Mouse (Mus musculus) thymus, postnatal 25 days (tissue): ENCODE results near the gene Tnfrsf4.
A peak's percentile ranks its signal among the peaks of the same experiment; 100 is the strongest.

ENCODE experiments used
- DNase-seq: peaks from one replicate; pipeline ENCODE4 v3.0.0; 2022

Tnfrsf4 gene

DNA sequence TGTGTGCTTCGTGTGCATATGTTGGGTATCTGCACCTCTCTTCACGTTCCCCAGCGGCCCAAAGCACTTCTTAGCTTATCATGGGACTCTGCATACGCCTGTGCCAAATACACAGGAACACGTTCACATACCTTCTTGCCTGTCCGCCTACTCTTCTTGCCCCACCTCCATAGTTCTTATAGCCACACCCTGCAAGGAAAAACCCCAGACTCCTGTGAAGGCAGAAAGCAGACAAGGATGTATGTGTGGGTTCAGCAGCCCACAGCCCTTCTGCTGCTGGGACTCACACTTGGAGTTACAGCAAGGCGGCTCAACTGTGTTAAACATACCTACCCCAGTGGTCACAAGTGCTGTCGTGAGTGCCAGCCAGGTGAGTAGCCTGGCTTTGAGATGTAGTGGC is at the start of gene Tnfrsf4:
Gene Tnfrsf4, plus strand, starts transcription at position 207 of the 400 bp plus-strand sequence.
- DNase-seq, result no peak

DNA sequence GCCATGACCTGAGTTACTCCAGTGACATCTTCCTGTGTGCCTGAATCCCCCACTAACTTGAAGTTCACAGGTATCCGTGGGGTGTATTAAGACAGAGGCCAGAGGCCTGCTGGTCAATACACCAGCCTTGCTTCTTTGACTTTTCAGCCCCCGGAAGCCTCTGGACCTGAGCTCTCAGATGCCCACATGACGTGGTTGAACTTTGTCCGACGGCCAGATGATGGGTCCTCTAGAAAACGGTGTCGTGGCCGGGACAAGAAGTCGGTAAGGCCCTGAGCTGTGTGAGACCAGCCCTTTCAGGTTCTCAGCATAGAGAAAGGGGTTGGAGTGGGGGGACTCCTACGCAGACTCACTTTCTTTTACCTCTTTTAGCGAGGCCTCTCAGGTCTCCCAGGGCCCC is 49.2 kb upstream of the Tnfrsf4 start:
- DNase-seq, result no peak

DNA sequence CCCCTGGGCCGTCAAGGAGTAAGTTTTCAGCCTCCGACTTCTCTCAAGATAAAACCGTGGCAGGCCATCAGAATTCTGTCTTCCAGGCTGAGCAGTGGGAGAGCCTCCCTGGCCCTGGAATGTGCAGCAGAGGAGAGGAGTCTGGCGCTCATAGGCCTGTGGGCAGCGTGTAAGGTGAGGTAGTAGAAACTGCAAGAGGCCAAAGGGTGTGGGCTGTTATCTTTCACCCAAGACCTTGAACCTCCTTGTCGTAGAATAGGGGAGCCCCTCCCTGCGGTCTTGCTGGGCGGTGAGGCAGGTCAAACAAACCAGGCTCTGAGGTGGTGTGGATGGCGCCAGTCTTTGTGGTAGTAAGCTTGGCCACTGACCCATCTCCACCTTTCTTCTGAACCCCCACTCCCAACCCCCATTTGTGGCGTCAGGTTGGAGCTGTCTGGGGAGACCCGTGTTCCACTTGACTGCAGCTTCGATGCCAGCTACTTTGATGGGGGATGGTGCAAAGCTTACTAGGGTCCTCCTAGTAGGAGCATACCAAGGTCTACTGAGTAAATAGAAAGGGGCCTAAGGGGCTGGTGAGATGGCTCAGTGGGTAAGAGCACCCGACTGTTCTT is 44.5 kb upstream of the Tnfrsf4 start:
- no peak for DNase-seq

DNA sequence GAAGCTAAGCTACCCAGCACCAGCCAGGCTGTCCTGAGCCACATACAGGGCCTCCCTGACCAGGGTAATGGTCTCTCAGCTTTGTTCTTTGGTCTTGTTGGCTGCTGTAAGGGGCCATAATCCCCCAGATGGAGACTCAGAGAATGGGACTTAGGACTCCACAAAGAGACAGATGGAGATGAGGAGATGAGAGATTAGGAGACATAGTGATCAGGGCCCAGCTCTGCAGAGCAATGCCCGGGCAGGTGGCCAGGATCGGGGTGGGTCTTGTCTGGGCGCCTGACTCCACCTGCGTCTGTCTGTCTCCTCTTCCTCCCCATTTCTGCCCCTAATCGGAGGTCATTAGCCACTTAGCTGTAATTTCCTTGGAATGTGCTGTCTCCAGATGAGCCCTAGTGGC is 43.4 kb upstream of the Tnfrsf4 start:
- DNase-seq, result no peak

DNA sequence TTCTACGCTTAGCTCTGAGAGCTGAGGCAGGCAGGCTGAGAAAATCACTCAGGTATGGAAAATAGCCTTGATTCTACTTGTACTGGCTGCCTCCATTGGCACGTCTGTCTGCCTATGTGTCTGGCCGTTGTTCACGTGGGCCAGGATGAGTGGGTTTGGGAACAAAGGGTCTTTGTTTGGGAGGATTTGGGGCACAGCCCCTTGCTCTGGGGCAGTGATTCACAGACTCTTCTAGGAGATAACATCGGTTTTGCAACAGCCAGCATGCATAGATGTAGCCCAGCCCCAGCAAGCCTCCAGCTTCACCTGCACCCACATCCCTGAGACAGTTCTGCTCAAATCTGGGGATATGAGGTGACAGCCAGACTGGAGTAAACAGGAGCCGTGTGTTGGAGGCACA is 41.0 kb upstream of the Tnfrsf4 start:
- no peak for DNase-seq

DNA sequence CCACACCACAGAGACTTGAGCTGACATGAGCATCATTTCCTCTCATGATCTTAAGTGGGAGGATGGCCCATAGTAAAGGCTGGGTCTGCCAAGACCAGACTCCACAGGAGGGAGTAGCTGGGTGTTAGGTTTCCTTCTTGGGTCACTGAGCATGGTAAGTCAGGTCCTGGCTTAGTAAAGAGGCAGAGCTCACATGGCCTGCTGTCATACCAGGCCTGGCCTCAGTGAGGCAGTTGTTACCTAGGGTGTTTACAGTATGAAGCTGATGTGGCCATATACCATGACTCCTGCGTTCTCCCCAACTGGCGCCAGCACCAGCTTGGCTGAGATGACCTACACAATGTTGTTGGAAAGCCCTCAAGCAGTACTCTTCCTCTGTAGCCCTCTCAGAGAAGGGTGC is 40.4 kb upstream of the Tnfrsf4 start:
- no peak for DNase-seq

DNA sequence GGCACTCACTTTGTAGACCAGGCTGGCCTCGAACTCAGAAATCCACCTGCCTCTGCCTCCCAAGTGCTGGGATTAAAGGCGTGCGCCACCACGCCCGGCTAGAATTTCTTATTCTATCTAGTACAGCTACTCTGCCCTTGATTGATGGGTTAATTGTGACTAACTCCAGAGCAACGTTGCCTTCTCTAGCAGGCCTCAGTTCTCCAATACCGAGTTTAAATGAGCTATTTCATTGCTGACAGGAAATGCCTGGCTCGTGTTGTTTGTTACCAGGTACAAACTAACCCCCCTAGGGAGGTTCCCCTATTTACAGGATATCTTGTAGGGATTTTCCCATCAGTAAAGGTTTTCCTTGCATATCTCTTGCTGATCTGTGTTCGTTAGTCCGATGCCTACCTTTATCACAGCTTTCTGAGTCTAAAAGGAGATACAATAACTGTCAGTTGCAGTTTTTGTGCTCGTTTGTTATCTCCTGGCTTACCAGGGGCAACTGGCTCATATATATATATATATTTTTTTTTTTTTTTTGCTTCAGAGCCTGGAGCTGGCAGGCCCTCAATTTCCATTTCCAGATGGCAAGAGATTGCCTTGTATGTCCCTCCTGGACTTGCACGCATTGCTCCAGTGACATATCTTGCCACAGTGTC is 32.1 kb upstream of the Tnfrsf4 start:
- no peak for DNase-seq

DNA sequence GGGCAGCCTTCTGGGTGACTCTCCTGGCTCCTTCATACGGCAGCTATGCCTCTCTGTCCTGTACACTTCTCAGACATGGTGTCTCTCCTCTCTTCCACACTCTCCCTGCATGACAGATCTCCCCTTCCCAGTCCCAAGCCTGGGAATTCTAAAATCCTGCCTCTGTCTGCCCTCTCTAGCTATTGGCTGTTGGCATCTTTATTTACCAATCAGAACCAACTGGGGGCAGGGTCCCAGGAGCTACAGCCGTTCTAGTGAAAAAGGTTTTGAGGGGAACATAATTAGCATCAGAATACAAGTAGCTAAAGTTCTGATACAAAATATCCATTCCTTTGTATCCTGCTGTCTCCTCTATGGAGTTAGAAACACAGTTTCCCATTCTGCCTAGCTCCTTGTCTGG is 29.9 kb upstream of the Tnfrsf4 start:
- DNase-seq, result no peak

DNA sequence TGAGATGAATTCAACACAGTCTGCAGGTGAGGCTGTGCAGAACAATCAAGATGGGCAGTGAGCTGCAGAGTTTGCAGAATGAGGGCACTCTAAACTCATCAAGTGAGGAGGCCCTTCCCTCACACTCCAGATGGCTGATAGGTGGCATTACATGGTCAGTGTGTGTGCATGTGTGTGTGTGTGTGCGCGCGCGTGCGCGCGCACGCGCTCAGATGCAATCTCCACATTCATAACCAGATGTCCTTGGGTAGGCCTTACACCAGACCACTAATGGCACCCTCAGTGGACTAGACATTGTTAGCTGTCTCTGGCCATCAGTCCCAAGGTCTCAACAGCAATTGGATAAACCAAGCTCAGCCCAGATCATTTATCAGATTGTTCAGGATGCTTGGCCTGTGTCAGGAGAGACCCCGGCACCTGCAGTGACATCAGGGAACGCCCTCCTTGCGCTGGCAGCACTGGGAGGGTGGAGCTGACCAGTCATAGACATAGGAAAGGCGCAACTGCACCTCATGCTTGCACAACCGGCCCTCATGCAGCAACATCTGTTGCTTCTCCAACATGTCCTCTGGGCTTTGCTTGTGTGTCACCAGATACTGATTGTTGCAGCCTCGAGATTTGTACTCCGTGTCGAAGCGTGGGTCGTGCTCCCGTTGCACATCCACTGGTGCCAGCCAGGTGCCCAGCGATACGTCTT is 22.3 kb upstream of the Tnfrsf4 start:
- no peak for DNase-seq

DNA sequence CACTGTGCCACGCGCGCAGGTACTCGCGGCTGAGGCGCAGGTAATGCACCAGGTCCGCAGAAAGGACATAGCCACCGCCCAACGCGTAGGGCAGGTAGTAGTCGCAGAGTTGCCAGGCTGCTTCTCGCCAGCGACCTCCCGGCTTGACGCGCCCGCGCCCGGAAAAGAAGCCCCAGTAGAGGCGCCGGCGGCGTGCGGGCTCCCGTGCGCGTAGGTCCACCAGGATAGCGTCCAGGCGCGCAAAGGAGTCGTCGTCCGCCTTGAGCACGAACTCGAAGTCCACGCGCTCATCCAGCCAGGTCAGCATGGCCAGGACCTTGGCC is 21.8 kb upstream of the Tnfrsf4 start:
- no peak for DNase-seq

DNA sequence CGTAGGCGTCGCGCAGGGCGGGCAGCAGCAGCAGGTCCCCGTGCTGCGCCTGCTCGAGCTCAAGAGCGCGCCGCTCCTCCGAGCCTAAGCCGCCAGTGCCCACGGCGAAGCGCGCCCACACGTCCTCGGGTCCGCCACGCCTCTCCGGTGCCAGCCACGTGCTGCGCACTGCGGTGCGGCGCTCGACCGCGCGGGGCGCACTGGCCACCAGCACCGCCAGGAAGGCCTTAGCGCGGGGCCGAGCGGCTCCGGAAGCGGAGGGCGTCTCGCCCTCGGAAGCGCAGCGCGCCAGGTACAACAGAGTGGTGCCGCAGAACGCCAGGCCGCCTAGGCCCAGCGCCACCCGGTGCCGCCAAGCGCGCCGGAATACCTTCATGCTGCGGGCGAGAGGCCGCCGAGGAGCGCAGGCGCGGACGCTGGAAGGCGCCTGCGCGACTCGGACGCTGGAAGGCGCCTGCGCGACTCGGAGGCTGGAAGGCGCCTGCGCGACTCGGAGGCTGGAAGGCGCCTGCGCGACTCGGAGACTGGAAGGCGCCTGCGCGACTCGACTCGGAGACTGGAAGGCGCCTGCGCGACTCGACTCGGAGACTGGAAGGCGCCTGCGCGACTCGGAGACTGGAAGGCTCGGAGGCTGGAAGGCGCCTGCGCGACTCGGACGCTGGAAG is 21.3 kb upstream of the Tnfrsf4 start, which contains the start of the genes B3galt6 and Sdf4:
Gene B3galt6, minus strand, starts transcription at position 409 of the 665 bp plus-strand sequence.
Gene Sdf4, plus strand, starts transcription at position 632 of the 665 bp plus-strand sequence.
- peak; percentile 88 for DNase-seq

DNA sequence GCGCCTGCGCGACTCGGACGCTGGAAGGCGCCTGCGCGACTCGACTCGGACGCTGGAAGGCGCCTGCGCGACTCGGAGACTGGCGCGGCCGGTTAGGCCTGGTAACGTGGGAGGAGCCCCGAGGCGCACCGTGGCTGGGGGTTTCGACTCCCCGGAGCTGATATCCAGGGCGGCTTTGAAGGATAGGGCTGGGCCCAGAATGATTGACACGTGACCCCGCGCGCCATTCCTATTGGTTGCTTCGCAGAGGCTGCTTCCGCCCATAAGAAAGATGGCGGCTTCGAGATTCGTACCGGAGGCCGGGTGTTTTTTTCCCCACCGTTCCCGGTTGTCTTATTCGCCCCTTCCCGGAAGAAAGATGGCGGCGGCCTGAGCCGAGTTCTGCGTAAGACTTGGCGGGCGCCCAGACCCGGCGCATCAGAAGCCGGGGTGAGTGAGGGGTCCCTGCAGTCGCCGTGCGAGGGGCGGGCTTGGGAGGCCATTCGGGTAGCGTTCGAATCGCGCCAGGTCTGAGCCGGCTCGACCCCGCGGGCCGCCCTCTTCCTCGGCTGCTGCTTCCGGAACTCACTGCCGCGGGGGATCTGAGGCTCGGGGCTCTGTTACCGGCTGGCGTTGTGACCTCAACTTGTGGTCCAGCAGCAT is 20.6 kb upstream of the Tnfrsf4 start:
- DNase-seq, result peak; percentile 98

DNA sequence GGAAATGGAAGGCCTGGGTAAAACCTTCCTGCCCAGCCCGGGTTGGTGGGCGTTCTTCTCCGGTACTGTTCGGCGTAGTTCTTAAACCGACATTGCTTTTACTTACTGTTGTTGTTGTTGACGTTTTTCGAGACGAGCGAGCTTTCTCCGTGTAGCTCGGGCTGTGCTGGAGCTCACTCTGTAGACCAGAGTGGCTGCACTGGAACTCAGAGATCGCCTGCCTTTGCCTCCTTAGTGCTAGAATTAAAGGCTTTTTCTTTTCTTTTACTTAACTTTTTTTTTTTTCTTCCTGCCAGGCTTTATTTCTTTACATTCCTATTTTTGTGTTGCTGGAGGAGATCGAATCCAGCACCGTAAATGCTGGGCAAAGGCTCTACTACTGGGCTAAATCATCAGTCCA is 20.0 kb upstream of the Tnfrsf4 start:
- DNase-seq, result no peak

DNA sequence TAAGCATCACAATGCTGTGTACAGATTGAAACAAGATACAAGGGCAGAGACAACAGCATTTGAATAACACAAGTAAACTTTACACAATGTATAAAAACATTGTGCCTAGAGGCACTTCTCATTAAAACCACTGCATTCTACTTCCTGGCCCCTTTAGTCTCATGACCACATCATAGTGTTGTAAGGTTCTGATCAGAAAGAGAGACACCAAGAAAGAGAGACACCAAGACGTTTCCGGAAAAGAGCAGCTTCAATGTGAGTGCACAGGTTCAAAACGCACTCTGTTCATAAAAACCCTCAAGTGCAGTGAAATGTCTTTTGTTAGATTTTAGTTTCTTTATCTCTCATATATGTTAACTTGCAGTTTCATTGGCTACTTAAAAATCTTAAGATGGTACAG is 9.5 kb upstream of the Tnfrsf4 start:
- DNase-seq, result no peak

DNA sequence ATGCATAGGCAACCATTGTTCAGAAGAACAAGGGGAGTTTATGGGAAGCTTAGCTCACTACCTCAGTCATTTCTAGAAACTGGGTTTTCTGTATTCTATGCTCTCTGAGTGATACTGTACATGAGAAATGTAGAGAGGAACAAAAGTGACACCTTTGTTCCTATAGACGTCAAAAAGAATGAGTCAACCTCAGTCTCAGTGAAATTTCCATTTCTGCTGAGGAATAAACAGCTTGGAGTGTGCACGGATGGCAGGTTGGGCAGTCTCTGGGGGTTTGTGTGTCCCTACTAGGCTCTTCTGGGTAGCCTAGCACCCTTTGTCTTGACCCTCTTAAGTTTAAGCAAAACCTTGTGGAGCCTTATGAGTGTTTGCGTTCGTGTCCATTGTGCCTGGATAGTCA is 5.3 kb upstream of the Tnfrsf4 start:
- no peak for DNase-seq

DNA sequence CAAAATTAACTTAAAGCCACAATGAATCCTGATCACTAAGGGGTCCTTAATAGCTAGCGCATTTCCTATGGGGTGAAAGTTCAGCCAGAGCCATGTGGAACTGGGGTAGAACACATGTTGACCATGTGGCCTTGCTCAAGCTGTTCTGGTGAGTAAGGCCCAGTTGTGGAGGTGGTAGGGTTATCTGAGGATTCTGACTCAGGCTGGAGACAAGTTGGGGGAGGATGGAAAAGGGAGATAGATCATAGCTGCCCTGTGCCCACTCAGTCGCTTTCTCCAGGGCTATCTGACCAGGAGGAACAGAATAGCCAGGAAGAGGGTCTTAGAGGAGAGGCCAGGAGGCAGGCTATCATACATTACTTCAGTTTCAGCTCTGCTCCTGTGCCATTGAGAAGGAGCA is 793 bp downstream of the Tnfrsf4 start:
- DNase-seq, result no peak

DNA sequence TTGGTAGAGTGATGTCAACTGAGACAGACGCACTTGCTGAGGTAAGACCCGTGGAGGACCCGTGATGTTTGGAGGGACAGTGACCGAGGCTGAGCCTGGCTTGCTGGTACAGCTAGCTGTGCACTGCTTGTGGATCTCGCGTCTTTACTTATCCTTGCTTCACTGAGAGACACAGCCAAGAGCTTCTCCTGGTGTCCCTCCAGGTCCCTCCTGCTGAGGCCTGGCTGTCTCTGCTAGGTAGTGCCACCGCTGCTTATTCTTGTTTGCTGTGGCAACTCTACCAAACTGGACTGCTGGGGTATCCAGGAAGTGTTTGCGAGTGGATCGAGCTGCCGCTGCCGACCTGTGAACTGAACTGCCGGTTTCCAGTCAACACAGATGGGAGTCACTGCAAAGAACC is 6.1 kb downstream of the Tnfrsf4 start:
- DNase-seq, result no peak

DNA sequence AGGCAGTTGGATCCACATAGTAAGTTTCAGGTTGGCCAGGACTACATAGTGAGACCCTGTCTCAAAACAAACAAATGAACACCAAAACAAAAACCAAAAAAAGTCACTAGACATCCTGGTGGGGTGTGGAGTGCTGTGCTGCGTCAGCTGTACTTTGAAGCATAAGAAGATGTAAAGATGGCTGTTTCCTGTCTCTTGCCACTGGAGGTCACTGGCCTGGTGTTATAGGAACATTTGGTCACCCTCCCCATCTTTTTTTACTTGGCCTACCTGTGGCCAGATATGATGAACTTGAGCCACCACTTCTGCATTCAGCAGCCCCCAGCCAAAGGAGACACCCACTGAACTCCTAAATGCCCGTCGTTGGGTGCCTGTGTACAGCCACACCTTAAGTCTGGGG is 7.7 kb downstream of the Tnfrsf4 start:
- no peak for DNase-seq

DNA sequence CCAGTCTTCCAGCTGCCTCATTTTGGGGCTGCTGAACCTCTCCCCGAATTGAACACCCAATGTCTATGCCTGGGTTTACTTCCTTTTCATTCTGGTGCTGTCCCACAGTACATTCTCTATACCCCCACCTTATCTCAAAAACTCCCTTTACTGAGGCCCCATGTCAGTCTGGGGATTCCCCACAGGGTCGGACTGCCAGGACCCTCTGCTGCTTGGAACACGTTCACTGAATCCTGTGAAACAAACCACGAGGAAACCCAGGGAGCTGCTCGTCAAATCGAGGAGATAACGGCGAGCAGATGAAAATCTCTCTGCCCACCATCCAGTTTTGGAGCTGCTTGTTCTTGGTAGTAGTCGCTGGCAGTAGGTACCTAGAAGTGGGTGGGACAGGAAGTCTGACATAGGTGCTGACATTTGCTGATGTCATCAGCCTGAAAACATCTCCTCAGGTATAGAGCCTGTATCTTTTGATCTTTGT is 8.3 kb downstream of the Tnfrsf4 start:
- DNase-seq, result peak; percentile 46

DNA sequence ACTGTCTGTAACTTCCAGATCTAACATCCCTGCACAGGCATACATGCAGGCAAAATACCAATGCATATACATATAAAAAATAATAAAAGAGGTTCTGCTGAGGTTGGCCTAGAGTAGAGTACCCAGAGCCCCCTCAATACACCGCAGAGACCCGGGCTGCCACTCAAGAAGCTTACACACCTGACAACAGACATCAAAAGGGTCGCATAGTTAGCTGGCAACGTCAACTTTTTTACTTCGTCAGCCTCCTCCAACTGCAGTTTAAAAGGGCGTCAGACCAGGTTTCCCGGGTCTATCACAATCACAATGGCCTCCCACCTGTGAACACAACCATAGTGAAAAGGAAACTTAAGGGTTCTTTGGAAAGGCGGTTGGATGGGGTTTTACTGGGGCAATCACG is 9.9 kb downstream of the Tnfrsf4 start:
- DNase-seq, result peak; percentile 54

DNA sequence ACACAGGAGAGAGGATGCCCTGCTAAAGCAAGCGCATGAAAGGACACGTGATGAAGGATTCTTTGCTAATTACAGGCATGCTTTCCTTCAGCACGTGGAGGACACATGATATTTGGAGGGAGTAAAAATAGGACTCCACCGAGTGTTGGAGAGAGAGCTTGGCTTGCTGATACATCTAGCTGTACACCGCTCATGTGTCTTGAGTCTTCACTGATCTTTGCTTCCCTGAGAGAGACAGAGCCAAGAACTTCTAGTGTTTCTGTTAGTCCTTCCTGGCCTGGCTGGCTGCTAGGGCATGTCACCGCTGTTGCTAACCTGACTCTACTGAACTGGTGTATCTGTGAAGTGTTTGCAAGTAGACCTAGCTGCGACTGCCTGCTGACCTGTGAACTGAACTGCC is 10.5 kb downstream of the Tnfrsf4 start:
- no peak for DNase-seq

DNA sequence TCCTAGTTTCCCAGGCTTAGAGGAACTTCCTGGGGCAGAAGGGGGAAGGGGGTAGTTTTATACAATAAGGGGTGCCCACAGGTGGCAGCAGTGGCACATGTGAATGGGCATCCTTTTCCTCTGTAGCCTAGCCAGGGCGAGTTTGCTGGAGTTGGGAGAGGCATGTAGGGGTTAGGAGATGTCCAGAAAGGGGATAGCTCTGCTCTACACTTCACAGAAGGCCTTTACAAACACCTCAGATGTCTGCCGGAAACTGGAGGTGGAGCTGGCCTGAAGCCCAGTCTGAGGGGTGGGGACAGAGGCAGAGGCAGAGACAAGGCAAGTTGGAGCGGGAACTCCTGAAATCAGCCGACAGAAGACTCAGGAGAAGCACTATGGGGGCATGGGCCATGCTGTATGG is 12.4 kb downstream of the Tnfrsf4 start, which contains the start of gene Tnfrsf18:
Gene Tnfrsf18, plus strand, starts transcription at position 152 of the 400 bp plus-strand sequence.
- peak; percentile 81 for DNase-seq

DNA sequence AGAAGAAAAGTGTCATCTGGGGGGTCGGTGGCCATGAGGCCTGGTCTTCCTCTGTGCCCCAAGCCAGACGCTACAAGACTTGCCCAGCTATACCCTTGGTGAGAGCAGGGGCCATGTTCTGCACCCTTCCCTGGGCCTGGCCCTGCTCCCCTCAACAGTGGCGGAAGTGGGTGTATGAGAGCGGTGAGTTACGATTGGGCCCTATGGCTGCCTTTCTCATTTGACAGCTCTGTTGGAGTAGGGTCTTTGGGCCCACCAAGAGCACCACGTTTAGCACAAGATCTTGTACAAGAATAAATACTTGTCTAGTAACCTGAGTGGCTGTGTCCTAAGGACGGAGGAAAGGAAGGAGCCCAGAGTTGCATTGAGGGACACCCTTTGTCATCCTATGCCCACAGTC is 14.9 kb downstream of the Tnfrsf4 start:
- no peak for DNase-seq
